Mouse (Mus musculus): ENCODE data around the gene Adamts20. TPM values are rescaled to one million over a fixed set of nuclear protein-coding genes. Genes with fewer than 3 reads are reported as not detected.

Adamts20 gene
- polyA plus RNA-seq, 1 experiment from 2014 or later, result 0.64 TPM

DNA sequence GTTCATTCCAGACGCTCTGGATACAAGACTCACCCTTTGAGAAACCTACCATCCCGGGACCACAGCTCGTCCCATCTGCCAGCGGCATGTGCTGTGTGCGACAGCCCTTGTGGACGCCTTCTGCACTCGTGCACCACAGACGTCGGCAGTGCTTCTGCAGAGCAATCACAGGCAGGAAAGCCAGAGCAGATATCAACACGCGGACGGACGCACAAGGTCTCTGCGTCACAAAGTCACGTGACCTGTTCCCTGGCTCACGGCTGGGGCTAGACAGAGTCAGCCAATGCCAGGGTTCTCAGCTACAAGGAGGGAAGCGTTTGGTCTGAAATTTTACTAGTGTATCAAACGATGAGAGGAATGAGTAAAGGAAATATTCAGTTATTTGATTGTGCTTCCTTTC, 116.2 kb downstream of the Adamts20 start:
- Histone ChIP-seq H3K27ac (replicated peaks) (no peak overlapping the region), H3K4me3 (ENCODE audit: low read depth, low read length) (no peak overlapping the region), H3K4me1 (replicated peaks; ENCODE audit: control insufficient read depth, insufficient read depth) (no peaks in the 10 kb centered on the region), H3K9me3 (ENCODE audit: control insufficient read depth, low read length) (no peaks in the 10 kb centered on the region), H3K27me3 (ENCODE audit: control insufficient read depth, insufficient read depth, low read length) (no peaks in the 10 kb centered on the region), H3K36me3 (ENCODE audit: control insufficient read depth, insufficient read depth, low read length) (no peaks in the 10 kb centered on the region), H3K9ac (ENCODE audit: low read length) (no peak overlapping the region), H3K4me2 (replicated peaks; ENCODE audit: low read depth) (no peak overlapping the region)
- no peak for ATAC-seq (ENCODE audit: low FRiP score, low TSS enrichment)
- no peak for DNase-seq (ENCODE audit: low spot score)
- TF ChIP-seq CTCF (IDR thresholded peaks at IDR 0.05; ENCODE audit: low read depth), result no peak
- TF ChIP-seq EP300 (optimal IDR thresholded peaks at IDR 0.05), result no peak
- 90% methylated on average over 18 of the region's 18 CpGs for WGBS

DNA sequence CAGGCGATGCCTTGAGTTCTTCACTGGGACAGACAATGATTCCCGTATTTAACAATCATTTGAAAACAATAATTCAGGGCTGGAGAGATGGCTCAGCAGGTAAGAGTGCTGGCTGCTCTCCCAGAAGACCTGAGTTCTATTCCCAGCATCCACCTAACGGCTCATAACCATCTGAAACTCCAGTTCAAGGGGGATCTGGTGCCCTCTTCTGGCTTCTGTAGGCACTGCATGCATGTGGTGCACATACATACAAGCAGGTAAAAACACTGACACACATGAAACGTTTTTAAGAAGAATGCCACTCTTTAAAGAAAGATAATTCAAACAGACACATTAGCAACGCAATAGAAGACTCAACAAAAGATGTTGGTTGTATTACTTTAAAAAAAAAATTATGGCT, 120.9 kb downstream of the Adamts20 start:
- ATAC-seq (ENCODE audit: low FRiP score, low TSS enrichment) (no peak), DNase-seq (ENCODE audit: low spot score) (no peak)
- Histone ChIP-seq H3K4me3 (ENCODE audit: low read depth, low read length) (no peak overlapping the region), H3K27me3 (ENCODE audit: control insufficient read depth, insufficient read depth, low read length) (no peaks in the 10 kb centered on the region), H3K36me3 (ENCODE audit: control insufficient read depth, insufficient read depth, low read length) (no peaks in the 10 kb centered on the region), H3K27ac (replicated peaks) (no peak overlapping the region), H3K4me2 (replicated peaks; ENCODE audit: low read depth) (no peak overlapping the region), H3K4me1 (replicated peaks; ENCODE audit: control insufficient read depth, insufficient read depth) (no peaks in the 10 kb centered on the region), H3K9me3 (ENCODE audit: control insufficient read depth, low read length) (no peaks in the 10 kb centered on the region), H3K9ac (ENCODE audit: low read length) (no peak overlapping the region)
- WGBS, result 87% methylated on average over 5 of the region's 5 CpGs
- peak; percentile 32 for TF ChIP-seq CTCF (IDR thresholded peaks at IDR 0.05; ENCODE audit: low read depth)
- TF ChIP-seq EP300 (optimal IDR thresholded peaks at IDR 0.05), result no peak

DNA sequence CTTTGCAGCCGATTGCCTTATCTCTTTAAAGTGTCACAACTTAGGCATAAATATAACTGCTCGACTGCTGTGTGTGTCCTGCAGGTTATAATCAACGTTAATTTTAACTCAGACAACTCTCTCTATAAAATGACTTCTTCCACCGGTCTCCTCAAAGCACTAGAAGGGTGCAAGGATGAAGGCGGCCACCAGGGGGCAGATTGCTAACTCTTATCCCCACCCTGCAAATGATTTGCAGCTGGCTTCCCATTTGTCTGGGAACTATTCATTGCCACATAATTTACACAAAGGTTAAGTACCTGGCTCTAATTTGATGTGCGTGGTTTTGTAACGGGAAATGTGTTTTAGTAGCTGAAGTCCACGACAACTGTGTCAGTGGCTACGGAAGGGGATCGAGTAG, 122.9 kb downstream of the Adamts20 start:
- Histone ChIP-seq H3K9me3 (ENCODE audit: control insufficient read depth, low read length) (no peaks in the 10 kb centered on the region), H3K36me3 (ENCODE audit: control insufficient read depth, insufficient read depth, low read length) (no peaks in the 10 kb centered on the region), H3K27ac (replicated peaks) (no peak overlapping the region), H3K27me3 (ENCODE audit: control insufficient read depth, insufficient read depth, low read length) (no peaks in the 10 kb centered on the region), H3K9ac (ENCODE audit: low read length) (no peak overlapping the region), H3K4me1 (replicated peaks; ENCODE audit: control insufficient read depth, insufficient read depth) (no peaks in the 10 kb centered on the region), H3K4me3 (ENCODE audit: low read depth, low read length) (no peak overlapping the region), H3K4me2 (replicated peaks; ENCODE audit: low read depth) (no peak overlapping the region)
- ATAC-seq (ENCODE audit: low FRiP score, low TSS enrichment) (no peak), DNase-seq (ENCODE audit: low spot score) (peak; percentile 67)
- WGBS, result 57% methylated on average over 10 of the region's 10 CpGs
- TF ChIP-seq EP300 (optimal IDR thresholded peaks at IDR 0.05) (no peak), CTCF (IDR thresholded peaks at IDR 0.05; ENCODE audit: low read depth) (peak; percentile 82)

- WGBS, result 91% methylated on average over 8 of the region's 8 CpGs
- TF ChIP-seq EP300 (optimal IDR thresholded peaks at IDR 0.05) (no peak), CTCF (IDR thresholded peaks at IDR 0.05; ENCODE audit: low read depth) (no peak)
- Histone ChIP-seq H3K27me3 (ENCODE audit: control insufficient read depth, insufficient read depth, low read length) (no peaks in the 10 kb centered on the region), H3K4me3 (ENCODE audit: low read depth, low read length) (no peak overlapping the region), H3K4me1 (replicated peaks; ENCODE audit: control insufficient read depth, insufficient read depth) (no peaks in the 10 kb centered on the region), H3K9me3 (ENCODE audit: control insufficient read depth, low read length) (no peaks in the 10 kb centered on the region), H3K4me2 (replicated peaks; ENCODE audit: low read depth) (no peak overlapping the region), H3K9ac (ENCODE audit: low read length) (no peak overlapping the region), H3K36me3 (ENCODE audit: control insufficient read depth, insufficient read depth, low read length) (no peaks in the 10 kb centered on the region), H3K27ac (replicated peaks) (no peak overlapping the region)
- ATAC-seq (ENCODE audit: low FRiP score, low TSS enrichment) (no peak), DNase-seq (ENCODE audit: low spot score) (no peak)
Observed at GRCm38 (mm10) chr15:94339011-94339410, 126.2 kb downstream of the Adamts20 start.

- H3K9ac ChIP-seq (ENCODE audit: low read length), result no peak overlapping the region
- ATAC-seq (ENCODE audit: low FRiP score, low TSS enrichment) (no peak), DNase-seq (ENCODE audit: low spot score) (no peak)
- no peak overlapping the region for H3K4me3 ChIP-seq (ENCODE audit: low read depth, low read length)
- H3K9me3 ChIP-seq (ENCODE audit: control insufficient read depth, low read length), result no peaks in the 10 kb centered on the region
- no peak overlapping the region for H3K4me2 ChIP-seq (replicated peaks; ENCODE audit: low read depth)
- H3K4me1 ChIP-seq (replicated peaks; ENCODE audit: control insufficient read depth, insufficient read depth), result no peaks in the 10 kb centered on the region
- TF ChIP-seq CTCF (IDR thresholded peaks at IDR 0.05; ENCODE audit: low read depth) (no peak), EP300 (optimal IDR thresholded peaks at IDR 0.05) (no peak)
- no peaks in the 10 kb centered on the region for H3K27me3 ChIP-seq (ENCODE audit: control insufficient read depth, insufficient read depth, low read length)
- WGBS, result 41% methylated on average over 10 of the region's 10 CpGs
- H3K27ac ChIP-seq (replicated peaks), result no peak overlapping the region
- no peaks in the 10 kb centered on the region for H3K36me3 ChIP-seq (ENCODE audit: control insufficient read depth, insufficient read depth, low read length)
Observed at GRCm38 (mm10) chr15:94334586-94334985, 130.6 kb downstream of the Adamts20 start.

GRCm38 (mm10) chr15:94326626-94327025, 138.6 kb downstream of the Adamts20 start:
- WGBS, result 77% methylated on average over 5 of the region's 5 CpGs
- ATAC-seq (ENCODE audit: low FRiP score, low TSS enrichment) (no peak), DNase-seq (ENCODE audit: low spot score) (no peak)
- no peak overlapping the region for H3K27ac ChIP-seq (replicated peaks)
- H3K4me3 ChIP-seq (ENCODE audit: low read depth, low read length), result no peak overlapping the region
- no peaks in the 10 kb centered on the region for H3K9me3 ChIP-seq (ENCODE audit: control insufficient read depth, low read length)
- H3K4me2 ChIP-seq (replicated peaks; ENCODE audit: low read depth), result no peak overlapping the region
- no peak for TF ChIP-seq CTCF (IDR thresholded peaks at IDR 0.05; ENCODE audit: low read depth)
- no peak for TF ChIP-seq EP300 (optimal IDR thresholded peaks at IDR 0.05)
- no peaks in the 10 kb centered on the region for H3K27me3 ChIP-seq (ENCODE audit: control insufficient read depth, insufficient read depth, low read length)
- no peaks in the 10 kb centered on the region for H3K4me1 ChIP-seq (replicated peaks; ENCODE audit: control insufficient read depth, insufficient read depth)
- H3K9ac ChIP-seq (ENCODE audit: low read length), result no peak overlapping the region
- H3K36me3 ChIP-seq (ENCODE audit: control insufficient read depth, insufficient read depth, low read length), result no peaks in the 10 kb centered on the region

Data from stomach, postnatal 0 days (tissue).